25 mouse cellular contexts compared by ENCODE assay signal in the genomic region with DNA sequence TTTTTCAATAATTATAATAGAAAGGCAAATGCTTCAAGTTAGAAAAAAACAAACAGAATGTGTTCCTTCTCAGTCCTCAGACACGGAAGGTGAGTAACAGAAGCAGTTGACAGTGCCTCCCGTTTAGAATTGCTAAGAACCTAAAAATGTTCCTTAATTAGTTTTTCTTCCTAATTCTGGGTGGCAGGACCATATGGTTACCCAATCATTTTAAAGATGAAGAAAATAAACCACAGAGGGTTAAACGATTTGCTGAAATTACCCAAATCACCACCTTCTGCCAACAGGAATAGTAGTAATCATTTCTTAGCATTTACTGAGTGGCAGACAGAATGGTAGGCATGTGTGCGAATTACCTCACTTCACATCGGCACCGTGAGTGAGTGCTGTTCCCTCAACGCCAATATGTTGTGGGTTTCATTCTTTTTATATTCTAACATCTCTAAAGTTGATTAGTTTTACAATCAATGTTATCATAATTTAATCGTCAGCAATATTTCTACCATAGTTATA.
"Had no signal": no experiment of that assay in that cellular context is flagged by ENCODE, and none has a peak within 500 bp of the region (broad histone marks: within the 10 kb centered on the region; RNA-seq: fewer than 3 reads in every experiment).

No protein-coding gene starts in this region.

- H3K27ac ChIP-seq: heart, embryonic 10.5 days; hindbrain, embryonic 13.5 days; hindbrain, embryonic 15.5 days; hindbrain, postnatal 0 days; kidney, embryonic 15.5 days; kidney, postnatal 0 days; limb, embryonic 13.5 days; limb, embryonic 15.5 days; liver, embryonic 12.5 days; liver, embryonic 14.5 days had no signal

- H3K4me1 ChIP-seq: heart, embryonic 10.5 days; hindbrain, embryonic 15.5 days; kidney, embryonic 15.5 days; liver, embryonic 12.5 days had no signal

- H3K27me3 ChIP-seq: heart, embryonic 12.5 days; hindbrain, embryonic 13.5 days; hindbrain, embryonic 15.5 days; kidney, embryonic 15.5 days; limb, embryonic 13.5 days; limb, embryonic 15.5 days; liver, embryonic 12.5 days had no signal

- H3K4me3 ChIP-seq: heart, embryonic 10.5 days; heart, embryonic 12.5 days; hindbrain, embryonic 13.5 days; hindbrain, embryonic 15.5 days; kidney, embryonic 15.5 days; limb, embryonic 13.5 days; limb, embryonic 15.5 days; liver, embryonic 12.5 days had no signal

- DNase-seq: gastrocnemius, postnatal 14 days; gastrocnemius, postnatal 36 days; heart, adult 18-20 months; heart, postnatal 10 days; heart, postnatal 36 days; kidney, adult 11 months; kidney, adult 2 months; kidney, adult 9 months; kidney, postnatal 14 days; kidney, postnatal 36 days; layer of hippocampus, adult 9-11 months; layer of hippocampus, postnatal 36 days; left cerebral cortex, postnatal 4 days had no signal

- H3K36me3 ChIP-seq: heart, embryonic 10.5 days; heart, embryonic 12.5 days; hindbrain, embryonic 13.5 days; hindbrain, embryonic 15.5 days; kidney, embryonic 15.5 days; limb, embryonic 13.5 days; limb, embryonic 15.5 days; liver, embryonic 12.5 days had no signal

- H3K9me3 ChIP-seq: heart, embryonic 10.5 days; heart, embryonic 12.5 days; hindbrain, embryonic 13.5 days; hindbrain, embryonic 15.5 days; kidney, embryonic 15.5 days; limb, embryonic 13.5 days; limb, embryonic 15.5 days; liver, embryonic 12.5 days had no signal

- H3K9ac ChIP-seq: heart, embryonic 12.5 days; hindbrain, embryonic 13.5 days; hindbrain, embryonic 15.5 days; kidney, embryonic 15.5 days; limb, embryonic 13.5 days; limb, embryonic 15.5 days; liver, embryonic 12.5 days; liver, embryonic 14.5 days had no signal

- ATAC-seq: hindbrain, postnatal 0 days; intestine, embryonic 16.5 days; liver, embryonic 12.5 days had no signal

- H3K4me2 ChIP-seq: heart, embryonic 12.5 days; hindbrain, embryonic 13.5 days; hindbrain, embryonic 15.5 days; kidney, embryonic 15.5 days; limb, embryonic 13.5 days; limb, embryonic 15.5 days; liver, embryonic 12.5 days had no signal
